Mouse (Mus musculus) heart, embryonic 16.5 days (tissue): ENCODE results near the gene Apopt1. TPM values are rescaled to one million over a fixed set of nuclear protein-coding genes. Genes with fewer than 3 reads are reported as not detected.
A peak's percentile ranks its signal among the peaks of the same experiment; 100 is the strongest.

Source experiments
- ATAC-seq: fragments of 200-750 bp; cut with Nextera tagmentation; replicated peaks from 2 replicates; pipeline ENCODE4 v1.8.0; 2017; ENCODE audit warnings: moderate number of reproducible peaks; ENCODE audit not compliant: insufficient read depth, low FRiP score; ENCODE audit errors: extremely low read depth
- H3K27ac ChIP-seq: fragments of 300-500 bp; sonication (generic); 2 replicates; pipeline ENCODE4 v1.5.1; 2014; ENCODE audit warnings: mild to moderate bottlenecking, low read length, control low read depth, moderate library complexity
- H3K27me3 ChIP-seq: fragments of 300-500 bp; sonication (generic); 2 replicates; pipeline ENCODE4 v1.6.1; 2014; ENCODE audit warnings: low read length, mixed read lengths; ENCODE audit not compliant: control insufficient read depth, insufficient read depth
- H3K36me3 ChIP-seq: fragments of 300-500 bp; sonication (generic); 2 replicates; pipeline ENCODE4 v1.6.1; 2014; ENCODE audit not compliant: control insufficient read depth, insufficient read depth
- H3K4me1 ChIP-seq: fragments of 300-500 bp; sonication (generic); 2 replicates; pipeline ENCODE4 v1.6.1; 2014; ENCODE audit warnings: low read length, mixed read lengths; ENCODE audit not compliant: control insufficient read depth, insufficient read depth
- H3K4me2 ChIP-seq: fragments of 300-500 bp; sonication (generic); 2 replicates; pipeline ENCODE4 v1.6.1; 2014; ENCODE audit warnings: low read depth, mild to moderate bottlenecking, control low read depth, low read length
- H3K4me3 ChIP-seq: fragments of 300-500 bp; sonication (generic); 2 replicates; pipeline ENCODE4 v1.5.1; 2014; ENCODE audit warnings: mild to moderate bottlenecking, control low read depth, low read length
- H3K9ac ChIP-seq: fragments of 300-500 bp; sonication (generic); 2 replicates; pipeline ENCODE4 v1.6.1; 2014; ENCODE audit warnings: low read length, control low read depth
- H3K9me3 ChIP-seq: fragments of 300-500 bp; sonication (generic); replicated peaks from 2 replicates; pipeline ENCODE4 v1.6.1; 2016; ENCODE audit warnings: low read length; ENCODE audit not compliant: control insufficient read depth
- WGBS: fragments of 180-500 bp; shearing (Covaris S2); extraction: QIAGEN DNeasy Blood & Tissue Kit; methylation state at CpG from one replicate; pipeline ENCODE4 v1.1.7; 2014; 5-methylcytosine and 5-hydroxymethylcytosine counted together
- polyA plus RNA-seq: library from polyadenylated mRNA; unstranded; fragments of >200 nt; fragmentation: Nextera tagmentation; extraction: Ambion mirVana; gene quantifications from 2 replicates; pipeline ENCODE4 v1.2.1, GENCODE M21; 2015

Gene Apopt1
- polyA plus RNA-seq, 1 experiment from 2014 or later, result 43.9 TPM

GRCm38 (mm10) chr12:111795180-111795895, 82.3 kb downstream of the Apopt1 start:
- WGBS, result 88% methylated on average over 28 of the region's 28 CpGs
- Histone ChIP-seq H3K4me2 (no peak overlapping the region), H3K27me3 (no peaks in the 10 kb centered on the region), H3K9me3 (no peaks in the 10 kb centered on the region), H3K9ac (no peak overlapping the region), H3K36me3 (peaks cover 42% of the 10 kb centered on the region), H3K27ac (no peak overlapping the region), H3K4me1 (peaks cover 12% of the 10 kb centered on the region), H3K4me3 (no peak overlapping the region)
- ATAC-seq, result no peak; the same call in 1 of the 2 replicates

- Histone ChIP-seq H3K9me3 (no peaks in the 10 kb centered on the region), H3K27me3 (no peaks in the 10 kb centered on the region), H3K27ac (no peak overlapping the region), H3K9ac (no peak overlapping the region), H3K4me1 (peaks cover 15% of the 10 kb centered on the region), H3K4me3 (no peak overlapping the region), H3K4me2 (no peak overlapping the region), H3K36me3 (peaks cover 40% of the 10 kb centered on the region)
- ATAC-seq, result no peak
- 84% methylated on average over 8 of the region's 8 CpGs for WGBS
Measured at GRCm38 (mm10) chr12:111797251-111797650, 84.2 kb downstream of the Apopt1 start.

GRCm38 (mm10) chr12:111798493-111798892, 85.4 kb downstream of the Apopt1 start:
- peaks cover 42% of the 10 kb centered on the region for H3K36me3 ChIP-seq
- WGBS, result 89% methylated on average over 13 of the region's 13 CpGs
- no peaks in the 10 kb centered on the region for H3K9me3 ChIP-seq

GRCm38 (mm10) chr12:111800459-111801183, 87.6 kb downstream of the Apopt1 start:
- Histone ChIP-seq H3K9ac (no peak overlapping the region), H3K36me3 (peaks cover 37% of the 10 kb centered on the region), H3K27me3 (no peaks in the 10 kb centered on the region), H3K9me3 (no peaks in the 10 kb centered on the region), H3K4me2 (no peak overlapping the region), H3K4me1 (peaks cover 8% of the 10 kb centered on the region; the same call in 1 of the 2 replicates), H3K4me3 (no peak overlapping the region), H3K27ac (peak overlapping the region; percentile 53)
- 66% methylated on average over 10 of the region's 10 CpGs for WGBS
- ATAC-seq, result 0 out of 2 replicates have a peak, but pooled peaks have one; percentile 32

More at GRCm38 (mm10) chr12:111798493-111798892, 85.4 kb downstream of the Apopt1 start:
- no peaks in the 10 kb centered on the region for H3K27me3 ChIP-seq
- H3K27ac ChIP-seq, result no peak overlapping the region
- H3K4me3 ChIP-seq, result no peak overlapping the region
- no peak for ATAC-seq
- peaks cover 11% of the 10 kb centered on the region for H3K4me1 ChIP-seq
- H3K4me2 ChIP-seq, result no peak overlapping the region
- H3K9ac ChIP-seq, result no peak overlapping the region

- no peaks in the 10 kb centered on the region for H3K27me3 ChIP-seq
- no peak overlapping the region for H3K9ac ChIP-seq
- peaks cover 46% of the 10 kb centered on the region for H3K36me3 ChIP-seq
- no peak overlapping the region for H3K4me2 ChIP-seq
- no peak for ATAC-seq
- 94% methylated on average over 5 of the region's 5 CpGs for WGBS
- no peak overlapping the region for H3K4me3 ChIP-seq
- no peaks in the 10 kb centered on the region for H3K9me3 ChIP-seq
- no peak overlapping the region for H3K27ac ChIP-seq
- H3K4me1 ChIP-seq, result peaks cover 8% of the 10 kb centered on the region; the same call in 1 of the 2 replicates
Measured at GRCm38 (mm10) chr12:111803538-111803937, 90.5 kb downstream of the Apopt1 start.

Other genes starting within 250 kb of the Apopt1 start
- gene Gm266, start 227.4 kb upstream of the Apopt1 start, polyA plus RNA-seq, result 2.6 and 6.1 TPM in 2 replicates
- 366 and 390 TPM in 2 replicates for gene Eif5, start 175.2 kb upstream of the Apopt1 start, polyA plus RNA-seq
- gene Mark3, start 138.7 kb upstream of the Apopt1 start, polyA plus RNA-seq, result 25.7 and 28.1 TPM in 2 replicates
- gene Ckb, start 40.9 kb upstream of the Apopt1 start, polyA plus RNA-seq, result 388 and 414 TPM in 2 replicates
- 7.7 and 8.5 TPM in 2 replicates for gene Trmt61a, start 35.2 kb upstream of the Apopt1 start, polyA plus RNA-seq
- gene Bag5, start within 50 bp of the Apopt1 start, polyA plus RNA-seq, result 40.9 and 42.9 TPM in 2 replicates
- gene Klc1, start 45.6 kb downstream of the Apopt1 start, polyA plus RNA-seq, result 125 and 134 TPM in 2 replicates
- 5.6 and 6.7 TPM in 2 replicates for gene Xrcc3, start 100.6 kb downstream of the Apopt1 start, polyA plus RNA-seq
- 111 and 124 TPM in 2 replicates for gene Zfyve21, start 100.9 kb downstream of the Apopt1 start, polyA plus RNA-seq
- gene Ppp1r13b, start 194.8 kb downstream of the Apopt1 start, polyA plus RNA-seq, result 11.2 and 13.6 TPM in 2 replicates